Mouse (Mus musculus) liver, adult 2 months (tissue): ENCODE results near the gene Ecsit.

Source experiments
- CTCF ChIP-seq: fragments of 200-500 bp; IDR thresholded peaks from 2 replicates; pipeline ENCODE4 v1.5.1; 2011; ENCODE audit warnings: low read depth, low read length, control low read depth
- POLR2A ChIP-seq: fragments of 200-500 bp; IDR thresholded peaks from 2 replicates; pipeline ENCODE4 v1.6.1; 2011; ENCODE audit warnings: low read length, control low read depth; ENCODE audit not compliant: insufficient read depth; ENCODE audit errors: extremely low read depth

GRCm38 (mm10) chr9:22117754-22118456 is 32.7 kb upstream of the Ecsit start:
- TF ChIP-seq CTCF = peak; percentile 34
- no peak for TF ChIP-seq POLR2A
